Mouse (Mus musculus) heart, adult 2 months (tissue): ENCODE measurements at regions not wholly inside any gene's neighbourhood (a gene's known extent, or its start where the extent isn't known, plus 50 kb on each side); places are given as distances from the start of the nearest gene placed in this dataset.

Source experiments
- DNase-seq, 2 experiments: peaks; one replicate each; pipeline ENCODE4 v3.0.0; 2021
- H3K27ac ChIP-seq: fragments of 200-600 bp; 2 replicates; pipeline ENCODE4 v1.8.1; 2022
- H3K27me3 ChIP-seq: fragments of 200-500 bp; 2 replicates; pipeline ENCODE4 v1.6.1; 2012; ENCODE audit warnings: mild to moderate bottlenecking, low read length, inconsistent platforms, mixed read lengths; ENCODE audit not compliant: control insufficient read depth, insufficient read depth
- H3K36me3 ChIP-seq: fragments of 200-500 bp; 2 replicates; pipeline ENCODE4 v1.6.1; 2012; ENCODE audit warnings: low read length, inconsistent platforms; ENCODE audit not compliant: control insufficient read depth, insufficient read depth
- H3K4me1 ChIP-seq: fragments of 200-500 bp; 2 replicates; pipeline ENCODE4 v1.6.1; 2011; ENCODE audit warnings: low read length; ENCODE audit not compliant: control insufficient read depth, insufficient read depth
- H3K4me3 ChIP-seq: fragments of 200-600 bp; 2 replicates; pipeline ENCODE4 v1.8.1; 2022
- H3K79me2 ChIP-seq: fragments of 200-500 bp; replicated peaks from 2 replicates; pipeline ENCODE4 v1.6.1; 2012; ENCODE audit warnings: mild to moderate bottlenecking, inconsistent platforms, low read length, moderate library complexity, mixed read lengths; ENCODE audit not compliant: control insufficient read depth, insufficient read depth
- H3K9ac ChIP-seq: fragments of 200-500 bp; 2 replicates; pipeline ENCODE4 v1.6.1; 2012; ENCODE audit warnings: low read depth, mild to moderate bottlenecking, control low read depth, inconsistent platforms, low read length, mixed read lengths
- CTCF ChIP-seq: fragments of 200-600 bp; IDR thresholded peaks from 2 replicates; pipeline ENCODE4 v1.8.1; 2022; ENCODE audit warnings: antibody characterized with exemption, mild to moderate bottlenecking, moderate library complexity
- EP300 ChIP-seq: fragments of 200-500 bp; IDR thresholded peaks from 2 replicates; pipeline ENCODE4 v1.6.1; 2011; ENCODE audit warnings: low read depth, low read length, control low read depth; ENCODE audit not compliant: insufficient read depth
- POLR2A ChIP-seq: fragments of 200-500 bp; IDR thresholded peaks from 2 replicates; pipeline ENCODE4 v1.6.1; 2011; ENCODE audit warnings: mild to moderate bottlenecking, low read depth, low read length, control low read depth; ENCODE audit not compliant: insufficient read depth
- WGBS: fragments of 180-500 bp; shearing (Covaris S2); methylation state at CpG from one replicate; pipeline ENCODE4 v1.1.7; 2018; 5-methylcytosine and 5-hydroxymethylcytosine counted together
- intact Hi-C: fragments of 180-260 bp; cut with DNase I; formaldehyde crosslinking; loops from one replicate; pipeline ENCODE4 v1.15.1; 2025

- no peak overlapping the region for H3K4me3 ChIP-seq
- intact Hi-C loops = no loop called here
- no peaks in the 10 kb centered on the region for H3K79me2 ChIP-seq
- H3K36me3 ChIP-seq = no peaks in the 10 kb centered on the region
- no peak for TF ChIP-seq POLR2A
- TF ChIP-seq CTCF = no peak
- TF ChIP-seq EP300 = no peak
- H3K9ac ChIP-seq = no peak overlapping the region
- no peaks in the 10 kb centered on the region for H3K4me1 ChIP-seq
- H3K27me3 ChIP-seq = no peaks in the 10 kb centered on the region
- no peak for DNase-seq
- no peak overlapping the region for H3K27ac ChIP-seq
These were observed 218.2 kb downstream of the Sec61b start for GRCm38 (mm10) chr4:47692654-47693053.

GRCm38 (mm10) chr4:47693221-47693620 lies 218.8 kb downstream of the Sec61b start:
- Histone ChIP-seq H3K27me3 (no peaks in the 10 kb centered on the region), H3K79me2 (no peaks in the 10 kb centered on the region), H3K4me3 (no peak overlapping the region), H3K4me1 (no peaks in the 10 kb centered on the region), H3K36me3 (no peaks in the 10 kb centered on the region), H3K9ac (no peak overlapping the region), H3K27ac (no peak overlapping the region)
- intact Hi-C loops = no loop called here
- no peak for DNase-seq
- TF ChIP-seq CTCF = no peak
- no peak for TF ChIP-seq EP300
- TF ChIP-seq POLR2A = no peak
- 82% methylated on average over 12 of the region's 12 CpGs for WGBS

GRCm38 (mm10) chr4:47697071-47697470 lies 222.6 kb downstream of the Sec61b start:
- TF ChIP-seq CTCF = no peak
- no peak for TF ChIP-seq POLR2A
- no peak for TF ChIP-seq EP300
- 69% methylated on average over 4 of the region's 4 CpGs for WGBS
- Histone ChIP-seq H3K79me2 (no peaks in the 10 kb centered on the region), H3K4me3 (no peak overlapping the region), H3K36me3 (no peaks in the 10 kb centered on the region), H3K9ac (no peak overlapping the region), H3K4me1 (no peaks in the 10 kb centered on the region), H3K27ac (no peak overlapping the region), H3K27me3 (no peaks in the 10 kb centered on the region)
- intact Hi-C loops = no loop called here
- peak in 1 of 2 experiments; percentile 26 for DNase-seq

GRCm38 (mm10) chr4:47698514-47698913 lies 224.1 kb downstream of the Sec61b start:
- no peaks in the 10 kb centered on the region for H3K36me3 ChIP-seq
- H3K27ac ChIP-seq = no peak overlapping the region
- no peak overlapping the region for H3K9ac ChIP-seq
- no peak for TF ChIP-seq POLR2A
- TF ChIP-seq CTCF = no peak
- TF ChIP-seq EP300 = no peak
- intact Hi-C loops = no loop called here
- H3K4me3 ChIP-seq = no peak overlapping the region
- DNase-seq = no peak
- H3K79me2 ChIP-seq = no peaks in the 10 kb centered on the region
- H3K27me3 ChIP-seq = no peaks in the 10 kb centered on the region
- whole genome bisulfite sequencing = 48% methylated on average over 4 of the region's 4 CpGs
- H3K4me1 ChIP-seq = no peaks in the 10 kb centered on the region

GRCm38 (mm10) chr4:47698926-47699325 lies 224.5 kb downstream of the Sec61b start:
- no peak for DNase-seq
- Histone ChIP-seq H3K27me3 (no peaks in the 10 kb centered on the region), H3K27ac (no peak overlapping the region), H3K4me3 (no peak overlapping the region), H3K4me1 (no peaks in the 10 kb centered on the region), H3K36me3 (no peaks in the 10 kb centered on the region), H3K9ac (no peak overlapping the region), H3K79me2 (no peaks in the 10 kb centered on the region)
- intact Hi-C loops = no loop called here
- WGBS = 55% methylated on average over 4 of the region's 4 CpGs
- TF ChIP-seq CTCF (no peak), POLR2A (no peak), EP300 (no peak)

GRCm38 (mm10) chr4:47703501-47703900 lies 229.0 kb downstream of the Sec61b start:
- Histone ChIP-seq H3K79me2 (no peaks in the 10 kb centered on the region), H3K36me3 (no peaks in the 10 kb centered on the region), H3K27ac (no peak overlapping the region), H3K4me3 (no peak overlapping the region), H3K27me3 (no peaks in the 10 kb centered on the region), H3K4me1 (no peaks in the 10 kb centered on the region), H3K9ac (no peak overlapping the region)
- 82% methylated on average over 2 of the region's 2 CpGs for WGBS
- TF ChIP-seq CTCF (no peak), POLR2A (no peak)
- intact Hi-C loops = no loop called here
- DNase-seq = no peak
